Mouse (Mus musculus): ENCODE measurements around the gene Medag.

DNA sequence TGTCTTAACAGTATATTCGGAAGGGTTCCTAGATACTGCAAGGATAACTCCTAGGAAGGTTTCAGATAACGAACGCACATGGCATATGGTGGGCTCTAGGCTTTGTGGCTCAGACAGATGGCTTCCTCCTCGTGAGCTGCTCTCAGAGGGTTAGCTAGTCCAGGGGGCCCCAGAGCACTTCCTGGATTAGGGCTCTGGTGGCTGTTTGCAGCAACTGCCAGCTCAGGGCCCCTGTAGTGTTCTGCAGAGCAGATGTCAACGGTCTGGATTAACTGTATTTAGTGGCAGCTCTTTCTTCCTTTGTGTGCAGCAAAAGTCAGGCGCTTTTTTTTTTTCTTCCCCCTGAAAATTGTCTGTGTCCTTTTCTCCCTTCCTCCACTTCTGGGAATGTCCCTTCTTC is 16.8 kb downstream of the Medag start:
- no peak for TF ChIP-seq CTCF (IDR thresholded peaks at IDR 0.05; ENCODE audit: control insufficient read depth, insufficient read depth, insufficient replicate concordance, low read depth, low read length)
- no peak for TF ChIP-seq POLR2A (IDR thresholded peaks at IDR 0.05; ENCODE audit: control insufficient read depth, low read depth, low read length)
